Mouse (Mus musculus): Measurements from ENCODE around the gene Tlr4.

The Tlr4 gene

GRCm38 (mm10) chr4:66827463-66828162, at the start of gene Tlr4:
Gene Tlr4 (plus strand): TSS chr4:66827584.
- DNase-seq (ENCODE audit: extremely low read depth, low read depth), result no peak

DNA sequence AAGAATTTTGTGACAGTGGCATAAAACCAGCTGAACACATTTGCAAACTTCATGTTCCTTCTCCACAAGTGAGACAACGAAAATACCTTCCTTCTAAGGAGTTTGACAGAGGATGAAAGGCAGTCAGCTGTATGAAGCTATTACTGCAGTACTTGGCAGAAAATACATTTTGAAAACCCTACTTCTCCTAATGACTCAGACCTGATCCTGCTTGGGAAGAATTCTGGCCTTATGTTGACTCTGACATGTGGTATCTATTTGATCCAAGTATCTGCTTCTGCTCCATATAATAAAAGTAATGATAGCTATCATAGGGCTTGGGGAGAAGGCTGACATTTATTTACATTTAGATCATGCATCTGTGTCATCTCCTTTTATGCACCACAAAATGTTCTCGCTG, 33.1 kb upstream of the Tlr4 start:
- no peak for DNase-seq (ENCODE audit: extremely low read depth, low read depth)

- no peak for DNase-seq (ENCODE audit: extremely low read depth, low read depth)
Measured at GRCm38 (mm10) chr4:66796683-66797082, 30.7 kb upstream of the Tlr4 start.

DNA sequence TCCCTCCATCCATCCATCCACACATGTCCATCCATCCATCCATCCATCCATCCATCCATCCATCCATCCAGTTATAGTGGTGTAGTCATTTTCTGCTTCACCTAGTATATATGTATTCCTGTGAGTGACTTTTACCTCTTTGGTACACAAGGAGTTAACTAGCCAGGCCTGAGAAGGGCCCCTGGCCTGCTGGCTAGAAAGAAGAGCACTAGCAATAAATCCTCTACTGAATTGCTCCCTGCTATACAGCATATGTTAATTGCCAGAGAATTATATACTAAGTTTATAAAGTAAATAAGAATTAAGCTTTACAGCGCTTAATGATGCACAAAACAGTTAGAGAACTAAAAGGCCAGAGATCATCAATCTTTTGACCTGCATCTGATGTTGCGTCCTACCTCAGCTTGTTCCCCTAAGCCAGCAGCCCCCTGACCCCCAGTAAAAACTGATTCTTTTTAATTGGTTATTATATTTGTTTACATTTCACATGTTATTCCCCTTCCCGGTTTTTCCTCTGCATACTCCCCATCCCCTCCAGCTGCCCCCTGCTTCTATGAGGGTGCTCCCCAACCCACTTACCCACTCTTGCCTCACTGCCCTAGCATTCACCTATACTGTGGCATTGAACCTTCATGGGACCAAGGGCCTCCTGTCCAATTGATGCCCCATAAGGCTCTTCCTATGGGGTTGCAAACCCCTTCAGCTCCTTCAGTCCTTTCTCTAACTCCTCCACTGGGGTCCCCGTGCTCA, 22.7 kb upstream of the Tlr4 start:
- DNase-seq (ENCODE audit: extremely low read depth, low read depth), result no peak

DNA sequence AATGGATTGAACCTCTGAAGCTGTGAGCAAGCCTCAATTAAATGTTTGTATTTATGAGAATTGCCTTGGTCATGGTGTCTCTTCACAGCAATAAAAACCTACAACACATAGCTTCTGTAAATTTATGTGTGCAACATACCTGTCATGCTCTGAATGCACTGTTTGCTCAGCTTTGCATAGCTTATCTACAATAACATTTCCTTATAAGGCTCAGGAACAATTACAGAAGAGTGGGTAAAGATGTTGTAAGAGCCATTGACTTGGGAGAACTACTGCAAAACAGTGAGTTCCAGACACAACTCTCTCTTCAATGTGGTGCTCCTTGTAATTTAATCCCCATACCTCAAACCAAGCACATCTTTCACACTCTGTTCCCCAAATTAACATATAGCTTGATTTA, 21.6 kb upstream of the Tlr4 start:
- DNase-seq (ENCODE audit: extremely low read depth, low read depth), result no peak

- no peak for DNase-seq (ENCODE audit: extremely low read depth, low read depth)
Measured at GRCm38 (mm10) chr4:66816364-66817026, 10.9 kb upstream of the Tlr4 start.

DNA sequence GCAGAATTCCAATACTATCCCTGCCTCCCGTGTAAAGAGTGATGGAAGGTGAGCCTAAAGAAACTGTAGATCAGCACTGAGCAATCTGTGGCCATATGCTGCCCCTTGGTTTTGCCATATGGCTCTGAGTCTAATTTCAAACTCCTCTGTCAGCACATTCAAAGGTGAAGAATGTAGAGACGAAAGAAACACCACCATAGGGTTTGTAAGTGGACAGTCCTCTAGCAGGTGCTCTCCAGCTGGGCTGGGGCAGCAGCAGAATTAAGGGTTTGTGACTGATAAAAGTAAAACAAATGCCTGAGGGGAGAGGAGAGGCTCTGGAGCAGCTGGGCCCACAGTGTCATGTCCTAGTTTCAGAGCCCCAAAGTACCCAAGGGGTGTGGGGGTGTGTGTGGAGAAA, 6.2 kb upstream of the Tlr4 start:
- DNase-seq (ENCODE audit: extremely low read depth, low read depth), result no peak

- DNase-seq (ENCODE audit: extremely low read depth, low read depth), result no peak
Measured at GRCm38 (mm10) chr4:66821764-66822163, 5.6 kb upstream of the Tlr4 start.

DNA sequence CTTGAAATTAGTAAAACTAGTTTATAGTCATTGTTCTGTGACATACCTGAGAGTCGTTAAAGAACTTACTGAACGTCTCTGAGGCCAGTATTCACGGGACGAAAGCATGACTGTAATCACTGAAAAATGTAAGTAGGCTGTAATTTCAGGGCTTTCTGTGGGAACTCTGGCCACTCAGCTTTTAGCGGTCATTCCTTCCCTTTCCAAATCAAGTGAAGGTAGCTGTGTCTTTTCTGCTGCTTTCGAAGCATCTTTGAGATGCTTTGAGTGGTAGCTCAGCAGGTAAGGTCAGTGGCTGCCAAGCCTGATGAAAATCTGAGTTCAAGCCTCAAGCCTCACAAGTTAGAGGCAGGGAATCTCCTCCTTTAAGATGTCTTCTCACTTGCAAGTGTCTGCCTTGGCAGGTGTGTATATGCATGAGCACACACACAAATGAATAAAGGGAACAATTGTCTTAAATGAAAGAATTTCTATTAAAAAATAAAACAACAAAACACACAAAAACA, 832 bp downstream of the Tlr4 start:
- DNase-seq (ENCODE audit: extremely low read depth, low read depth), result no peak

GRCm38 (mm10) chr4:66828686-66829085, 1.3 kb downstream of the Tlr4 start:
- DNase-seq (ENCODE audit: extremely low read depth, low read depth), result no peak

- no peak for DNase-seq (ENCODE audit: extremely low read depth, low read depth)
Measured at GRCm38 (mm10) chr4:66838071-66838470, 10.7 kb downstream of the Tlr4 start.

- no peak for DNase-seq (ENCODE audit: extremely low read depth, low read depth)
Measured at GRCm38 (mm10) chr4:66843255-66843654, 15.9 kb downstream of the Tlr4 start.

- no peak for DNase-seq (ENCODE audit: extremely low read depth, low read depth)
Measured at GRCm38 (mm10) chr4:66852011-66852410, 24.6 kb downstream of the Tlr4 start.

DNA sequence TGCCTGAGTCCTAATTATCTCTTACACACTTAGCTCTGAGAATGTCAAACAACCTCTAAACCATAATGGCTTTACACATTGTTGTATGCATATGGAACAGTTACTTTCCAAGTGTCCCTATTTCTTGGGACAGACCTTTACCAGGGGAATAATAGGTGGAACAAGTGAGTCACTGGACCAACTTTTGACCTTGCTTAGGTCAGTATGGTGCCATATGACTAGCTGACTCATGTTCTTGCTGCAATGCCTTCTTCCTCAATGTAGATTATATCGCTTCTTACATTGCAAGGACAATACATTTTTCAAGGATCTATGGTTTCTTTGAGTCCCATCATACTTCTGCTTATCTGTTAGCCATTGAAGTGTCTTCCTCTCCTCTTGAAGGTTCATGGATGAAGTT, 29.6 kb downstream of the Tlr4 start:
- no peak for DNase-seq (ENCODE audit: extremely low read depth, low read depth)

DNA sequence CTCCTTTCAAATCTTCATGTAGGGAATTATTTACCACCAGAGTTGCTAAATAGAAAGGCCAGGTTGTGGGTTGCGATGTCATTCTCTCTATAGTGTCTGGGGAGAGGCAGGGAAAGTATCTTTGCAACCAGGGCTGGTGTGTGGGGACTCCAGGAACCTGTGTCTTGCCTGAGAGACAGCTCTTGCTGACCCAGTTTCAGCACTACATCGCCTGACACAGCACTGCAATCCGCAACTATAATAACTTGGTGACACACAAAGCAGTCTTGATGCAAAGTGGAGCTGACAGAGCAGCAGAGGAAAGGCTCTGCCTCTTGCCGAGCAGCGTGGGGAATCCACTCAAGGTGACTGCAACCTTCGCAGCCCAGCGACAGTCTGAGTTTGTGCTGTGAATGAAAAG, 42.5 kb downstream of the Tlr4 start:
- no peak for DNase-seq (ENCODE audit: extremely low read depth, low read depth)

- DNase-seq (ENCODE audit: extremely low read depth, low read depth), result no peak
Measured at GRCm38 (mm10) chr4:66872026-66872425, 44.6 kb downstream of the Tlr4 start.

GRCm38 (mm10) chr4:66873342-66873741, 46.0 kb downstream of the Tlr4 start:
- DNase-seq (ENCODE audit: extremely low read depth, low read depth), result no peak

- DNase-seq (ENCODE audit: extremely low read depth, low read depth), result no peak
Measured at GRCm38 (mm10) chr4:66875751-66876150, 48.4 kb downstream of the Tlr4 start.

- DNase-seq (ENCODE audit: extremely low read depth, low read depth), result no peak
Measured at GRCm38 (mm10) chr4:66877609-66878008, 50.2 kb downstream of the Tlr4 start.

DNA sequence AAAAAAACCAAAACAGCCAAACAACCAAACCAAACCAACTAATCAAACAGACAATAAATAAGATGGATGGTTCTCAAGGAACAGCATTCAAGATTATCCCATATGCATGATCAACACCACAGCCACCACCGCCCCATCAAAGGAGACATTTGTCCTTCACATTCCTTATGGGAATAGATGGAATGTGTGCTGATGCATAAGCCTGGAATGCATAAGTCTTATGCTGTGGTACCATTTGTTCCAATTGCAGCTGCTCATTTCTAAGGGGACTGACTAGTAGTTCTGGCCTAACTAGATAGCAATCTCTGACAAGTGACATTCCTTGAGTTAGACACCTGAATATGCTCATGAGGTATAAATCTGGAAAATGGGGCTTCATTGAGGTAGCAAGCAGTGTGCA, 54.1 kb downstream of the Tlr4 start:
- no peak for DNase-seq (ENCODE audit: extremely low read depth, low read depth)

GRCm38 (mm10) chr4:66883264-66883663, 55.9 kb downstream of the Tlr4 start:
- DNase-seq (ENCODE audit: extremely low read depth, low read depth), result no peak

DNA sequence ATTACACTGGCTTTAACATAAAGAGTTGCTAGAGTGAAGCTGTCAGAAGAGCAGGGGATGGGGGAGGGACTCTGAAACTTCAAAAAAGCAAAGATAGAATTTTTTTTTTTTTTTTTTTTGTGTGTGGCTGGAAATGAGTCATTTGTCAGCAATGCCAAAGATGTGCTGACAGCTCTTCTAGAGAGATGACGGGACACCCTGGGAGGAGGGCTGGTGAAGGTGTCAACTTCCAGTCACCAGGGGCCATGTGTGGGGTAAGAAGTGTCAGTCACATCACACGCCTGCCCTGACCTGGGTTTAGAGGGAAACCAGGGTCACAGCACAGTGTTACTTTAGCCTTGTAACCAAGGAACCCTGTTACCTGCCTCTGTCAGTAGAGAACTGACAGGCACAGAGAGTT, 67.2 kb downstream of the Tlr4 start:
- no peak for DNase-seq (ENCODE audit: extremely low read depth, low read depth)
